Mouse (Mus musculus): Measurements from ENCODE around the gene Pitpna.

Gene Pitpna

GRCm38 (mm10) chr11:75631561-75632225, 43.8 kb downstream of the Pitpna start:
- no peak for DNase-seq (ENCODE audit: low spot score in 2 of 2)

- no peak for DNase-seq (ENCODE audit: low spot score in 2 of 2)
These were observed 45.0 kb downstream of the Pitpna start for GRCm38 (mm10) chr11:75632921-75633320.

- DNase-seq (ENCODE audit: low spot score in 2 of 2): no peak
These were observed 46.9 kb downstream of the Pitpna start for GRCm38 (mm10) chr11:75634801-75635200.

GRCm38 (mm10) chr11:75635315-75635714, 47.4 kb downstream of the Pitpna start:
- DNase-seq (ENCODE audit: low spot score in 2 of 2): no peak

GRCm38 (mm10) chr11:75643323-75643722, 55.4 kb downstream of the Pitpna start:
- DNase-seq (ENCODE audit: low spot score in 2 of 2): no peak

GRCm38 (mm10) chr11:75644684-75645083, 56.8 kb downstream of the Pitpna start:
- no peak for DNase-seq (ENCODE audit: low spot score in 2 of 2)

GRCm38 (mm10) chr11:75647681-75648211, 59.8 kb downstream of the Pitpna start:
- peak; percentile 38 to 51 for DNase-seq (ENCODE audit: low spot score in 2 of 2)

GRCm38 (mm10) chr11:75649155-75649561, 61.3 kb downstream of the Pitpna start:
- no peak for DNase-seq (ENCODE audit: low spot score in 2 of 2)

GRCm38 (mm10) chr11:75650311-75650710, 62.4 kb downstream of the Pitpna start, which contains the start of gene Myo1c:
Myo1c (plus strand) TSS chr11:75650504.
- DNase-seq (ENCODE audit: low spot score in 2 of 2): no peak

GRCm38 (mm10) chr11:75650958-75651425, 63.1 kb downstream of the Pitpna start:
- DNase-seq (ENCODE audit: low spot score in 2 of 2): no peak

- peak; percentile 77 to 79 for DNase-seq (ENCODE audit: low spot score in 2 of 2)
These were observed 63.7 kb downstream of the Pitpna start for GRCm38 (mm10) chr11:75651426-75652221.

GRCm38 (mm10) chr11:75652222-75652941, 64.5 kb downstream of the Pitpna start:
- DNase-seq (ENCODE audit: low spot score in 2 of 2): no peak

GRCm38 (mm10) chr11:75652942-75653684, 65.2 kb downstream of the Pitpna start:
- DNase-seq (ENCODE audit: low spot score in 2 of 2): no peak

- DNase-seq (ENCODE audit: low spot score in 2 of 2): peak; percentile 36 to 52
These were observed 66.0 kb downstream of the Pitpna start for GRCm38 (mm10) chr11:75653781-75654470.

- DNase-seq (ENCODE audit: low spot score in 2 of 2): no peak
These were observed 66.8 kb downstream of the Pitpna start for GRCm38 (mm10) chr11:75654471-75655390.

- peak; percentile 44 to 60 for DNase-seq (ENCODE audit: low spot score in 2 of 2)
These were observed 68.0 kb downstream of the Pitpna start for GRCm38 (mm10) chr11:75655621-75656545.

GRCm38 (mm10) chr11:75656621-75657590, 69.0 kb downstream of the Pitpna start:
- no peak for DNase-seq (ENCODE audit: low spot score in 2 of 2)

Data from frontal cortex, postnatal 36 days (tissue).